Mouse (Mus musculus): ENCODE results near the gene Cxcl16.
"Not testable (repeated sequence)": the region's sequence is repeated elsewhere in the genome, so short reads cannot be mapped to it uniquely, and the experiment has no call there.

Gene Cxcl16

GRCm38 (mm10) chr11:70459601-70460101 lies at the start of gene Cxcl16:
Cxcl16 (minus strand) TSS chr11:70459984.
- DNase-seq (ENCODE audit: low spot score in 2 of 2), result no peak

- DNase-seq (ENCODE audit: low spot score in 2 of 2), result no peak
These were observed 47.3 kb upstream of the Cxcl16 start for GRCm38 (mm10) chr11:70506962-70507515.

- DNase-seq (ENCODE audit: low spot score in 2 of 2), result peak; percentile 21 to 50
These were observed 46.6 kb upstream of the Cxcl16 start for GRCm38 (mm10) chr11:70506385-70506784.

DNA sequence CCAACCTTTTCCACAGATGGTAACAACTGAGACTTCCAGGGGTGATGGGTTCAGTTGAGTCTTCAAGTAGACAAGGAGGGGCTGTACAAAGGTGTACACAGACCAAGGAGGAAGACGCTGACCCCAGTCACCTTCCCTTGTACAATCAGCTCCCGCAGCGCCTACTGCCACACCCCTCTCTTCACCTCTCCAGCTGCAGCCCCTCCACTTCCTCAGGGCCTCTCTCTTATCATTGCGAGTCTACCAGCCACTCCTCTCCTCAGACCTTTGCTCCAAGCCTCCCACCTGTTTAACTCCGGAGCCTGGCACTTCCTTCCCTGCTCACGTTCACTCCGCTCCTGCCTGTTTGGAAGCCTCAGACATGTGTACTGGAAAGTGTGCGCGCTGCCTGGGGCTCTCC lies 45.2 kb upstream of the Cxcl16 start, which contains the start of gene Tm4sf5:
Tm4sf5 (plus strand) TSS at position 275 of the 400 bp plus-strand sequence.
- DNase-seq (ENCODE audit: low spot score in 2 of 2), result no peak

DNA sequence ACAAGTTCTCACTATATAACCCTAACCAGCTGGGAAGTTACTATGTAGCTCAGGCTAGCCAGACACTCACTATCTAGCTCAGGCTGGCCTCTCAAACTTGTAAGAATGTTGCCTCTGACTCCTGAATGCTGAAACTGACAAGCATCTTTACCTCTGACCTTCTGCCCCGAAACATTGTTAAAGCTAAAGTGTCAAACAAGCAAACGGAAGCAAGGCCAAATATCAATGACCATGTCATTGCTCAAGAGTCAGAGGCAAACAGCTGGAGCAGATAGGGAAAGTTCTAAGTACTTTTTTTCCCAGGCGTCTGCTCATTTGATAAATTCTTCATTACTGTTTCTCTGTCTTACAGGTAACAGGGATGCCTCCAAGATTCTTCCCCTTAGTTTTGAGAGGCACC lies 42.2 kb upstream of the Cxcl16 start:
- no peak for DNase-seq (ENCODE audit: low spot score in 2 of 2)

DNA sequence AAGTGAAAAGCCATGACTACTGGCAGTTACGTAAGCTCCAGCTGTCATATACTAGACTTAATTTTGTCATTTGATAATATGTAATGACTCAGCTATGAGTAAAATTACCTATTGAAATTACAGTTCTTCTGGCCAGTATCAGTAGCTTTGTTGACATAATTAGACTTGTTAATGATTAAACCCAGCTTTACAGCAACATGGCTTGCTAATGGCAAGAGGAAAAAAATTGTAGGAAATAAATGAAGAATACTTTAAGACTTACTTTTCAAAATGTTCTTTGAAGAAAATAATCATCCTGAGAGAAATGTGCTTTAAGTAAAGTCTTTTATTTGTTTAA lies 40.7 kb upstream of the Cxcl16 start:
- DNase-seq (ENCODE audit: low spot score in 2 of 2), result no peak

GRCm38 (mm10) chr11:70499566-70500475 lies 40.0 kb upstream of the Cxcl16 start:
- DNase-seq (ENCODE audit: low spot score in 2 of 2), result no peak

GRCm38 (mm10) chr11:70489684-70490083 lies 29.9 kb upstream of the Cxcl16 start:
- DNase-seq (ENCODE audit: low spot score in 2 of 2), result peak in 1 of 2 experiments; percentile 2

DNA sequence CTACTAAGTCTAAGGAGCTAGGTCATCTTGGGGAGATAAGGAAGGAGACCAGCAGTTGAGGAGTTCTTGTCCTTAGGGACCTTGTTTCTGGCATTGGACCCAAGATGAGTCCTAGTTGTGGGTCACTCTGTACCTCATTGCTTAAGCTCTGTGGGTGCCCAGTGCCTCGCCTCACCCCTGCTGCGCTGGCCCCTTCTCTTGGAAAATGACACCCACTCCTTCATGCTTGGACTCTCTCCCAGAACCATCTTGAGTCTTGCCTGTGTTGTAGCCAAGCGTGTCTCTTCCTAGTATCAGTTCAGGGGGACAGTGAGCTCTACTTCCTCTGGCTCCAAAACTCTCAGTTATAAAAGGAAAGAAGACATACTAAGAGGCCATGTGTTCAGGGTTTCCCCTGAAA lies 29.4 kb upstream of the Cxcl16 start:
- DNase-seq (ENCODE audit: low spot score in 2 of 2), result peak; percentile 9 to 26

- no peak for DNase-seq (ENCODE audit: low spot score in 2 of 2)
These were observed 28.0 kb upstream of the Cxcl16 start for GRCm38 (mm10) chr11:70487816-70488215.

DNA sequence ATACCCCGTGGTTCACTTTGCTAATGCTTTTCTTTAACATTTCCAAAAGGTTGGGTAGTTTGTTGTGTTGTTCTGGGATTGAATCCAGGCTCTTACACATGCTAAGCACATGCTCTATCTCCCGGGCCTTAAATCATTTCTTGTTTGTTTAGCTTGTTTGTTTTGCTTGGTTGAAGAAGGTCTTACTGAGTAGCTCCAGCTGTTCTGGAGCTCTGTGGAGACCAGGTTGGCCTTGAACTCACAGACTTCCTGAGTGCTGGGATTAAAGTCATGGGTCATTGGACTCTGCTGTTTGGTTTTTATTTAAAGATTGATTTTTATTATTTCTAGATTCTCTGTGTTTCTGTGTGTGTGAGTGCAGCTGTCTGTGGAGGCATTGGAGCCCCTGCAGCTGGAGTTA lies 25.7 kb upstream of the Cxcl16 start:
- DNase-seq (ENCODE audit: low spot score in 2 of 2), result no peak

- DNase-seq (ENCODE audit: low spot score in 2 of 2), result no peak
These were observed 15.2 kb upstream of the Cxcl16 start for GRCm38 (mm10) chr11:70474872-70475534.

- not testable (repeated sequence) for DNase-seq (ENCODE audit: low spot score in 2 of 2)
These were observed 13.5 kb upstream of the Cxcl16 start for GRCm38 (mm10) chr11:70473291-70473690.

DNA sequence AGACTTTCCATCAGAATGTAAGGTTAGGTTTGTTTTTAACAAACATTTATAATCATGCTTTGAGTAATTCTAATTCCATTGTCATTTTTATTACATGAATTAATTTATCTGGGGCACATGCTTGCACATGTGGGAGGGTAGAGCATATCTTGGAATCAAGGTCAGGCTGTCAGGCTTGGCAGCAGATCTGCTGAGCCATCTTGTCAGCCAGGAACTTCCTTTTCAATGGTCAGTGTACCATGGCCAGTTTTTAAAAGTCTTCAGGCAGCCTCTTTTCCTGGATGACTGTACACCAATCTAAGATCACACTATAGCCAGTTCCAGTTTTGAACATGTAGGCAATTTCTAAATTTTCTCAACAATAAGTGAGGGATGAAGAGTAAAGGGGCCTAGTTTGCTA lies 12.9 kb upstream of the Cxcl16 start:
- no peak for DNase-seq (ENCODE audit: low spot score in 2 of 2)

- no peak for DNase-seq (ENCODE audit: low spot score in 2 of 2)
These were observed 10.0 kb upstream of the Cxcl16 start for GRCm38 (mm10) chr11:70469764-70470163.

GRCm38 (mm10) chr11:70467902-70468619 lies 8.3 kb upstream of the Cxcl16 start:
- no peak for DNase-seq (ENCODE audit: low spot score in 2 of 2)

- DNase-seq (ENCODE audit: low spot score in 2 of 2), result no peak
These were observed 6.0 kb upstream of the Cxcl16 start for GRCm38 (mm10) chr11:70465824-70466223.

- DNase-seq (ENCODE audit: low spot score in 2 of 2), result no peak
These were observed 5.4 kb upstream of the Cxcl16 start for GRCm38 (mm10) chr11:70465211-70465610.

GRCm38 (mm10) chr11:70463970-70464369 lies 4.2 kb upstream of the Cxcl16 start:
- no peak for DNase-seq (ENCODE audit: low spot score in 2 of 2)

DNA sequence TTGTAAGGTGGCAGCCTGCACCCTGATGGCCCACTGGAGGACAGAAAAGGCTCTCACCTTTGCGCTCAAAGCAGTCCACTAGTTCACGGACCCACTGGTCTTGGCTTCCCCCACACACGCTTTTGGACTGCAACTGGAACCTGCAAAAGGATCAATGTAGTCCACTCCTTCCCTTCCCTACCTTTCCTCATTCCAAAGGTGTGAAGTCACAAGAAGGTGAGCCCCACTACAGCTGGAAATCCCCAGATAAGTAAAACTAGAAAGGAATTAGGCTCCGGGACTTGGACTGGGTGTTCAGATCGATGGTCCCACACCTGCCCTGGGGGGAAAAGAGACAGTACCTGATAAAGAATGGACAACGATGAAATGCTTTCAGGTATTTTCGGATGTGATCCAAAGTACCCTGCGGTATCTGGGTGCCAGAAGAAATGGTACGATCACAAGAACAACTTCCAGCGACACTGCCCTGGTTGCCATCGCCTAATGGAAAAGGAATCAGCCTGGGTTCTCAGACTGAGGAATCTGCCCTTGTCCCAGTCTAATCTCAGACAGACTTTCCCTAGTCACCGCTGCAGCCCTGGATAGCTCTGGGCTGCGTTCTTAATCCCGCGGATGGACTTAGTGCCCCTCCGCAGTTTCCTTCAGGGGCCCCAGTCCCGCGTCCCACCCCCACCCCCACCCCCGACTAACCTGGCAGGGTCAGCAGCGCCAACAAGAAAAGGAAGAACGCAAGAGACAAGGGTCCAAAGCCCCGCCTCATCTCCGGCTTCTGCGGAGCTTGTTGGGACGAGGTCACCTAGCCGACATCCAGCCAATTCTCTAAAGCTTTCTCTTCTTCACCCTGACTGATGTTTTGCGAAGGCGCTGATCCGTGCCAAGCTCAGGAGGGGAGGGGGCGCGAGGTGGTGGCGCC lies 840 bp downstream of the Cxcl16 start, which contains the start of gene Zmynd15:
Zmynd15 (plus strand) TSS at position 746 of the 913 bp plus-strand sequence.
- no peak for DNase-seq (ENCODE audit: low spot score in 2 of 2)
